Mouse (Mus musculus): ENCODE measurements around the gene Lhx1. TPM values are rescaled to one million over a fixed set of nuclear protein-coding genes. Genes with fewer than 3 reads are reported as not detected.

Gene Lhx1
- polyA plus RNA-seq, 1 experiment: not detected

GRCm38 (mm10) chr11:84481661-84482060, 43.7 kb downstream of the Lhx1 start:
- Histone ChIP-seq H3K79me2 (ENCODE audit: control insufficient read depth, insufficient read depth) (peaks cover 19% of the 10 kb centered on the region), H3K4me2 (ENCODE audit: low read depth) (no peak overlapping the region), H3K27me3 (ENCODE audit: control insufficient read depth, insufficient read depth, insufficient read length) (no peaks in the 10 kb centered on the region), H3ac (ENCODE audit: control insufficient read depth, insufficient read length) (no peak overlapping the region), H3K4me3 (no peak overlapping the region), H3K36me3 (ENCODE audit: control insufficient read depth, insufficient read depth) (no peaks in the 10 kb centered on the region)
- TF ChIP-seq CEBPB (IDR thresholded peaks at IDR 0.05; ENCODE audit: insufficient read depth, poor library complexity, severe bottlenecking): no peak
- no peak for TF ChIP-seq MYOG (IDR thresholded peaks at IDR 0.05; ENCODE audit: control insufficient read depth in 1 of 3, insufficient read depth in 1 of 3, insufficient read length in 2 of 3, low read depth in 2 of 3)
- no peak for TF ChIP-seq E2F4 (IDR thresholded peaks at IDR 0.05; ENCODE audit: insufficient read depth)
- TF ChIP-seq REST (IDR thresholded peaks at IDR 0.05; ENCODE audit: insufficient read depth, insufficient read length): no peak
- TF ChIP-seq SRF (IDR thresholded peaks at IDR 0.05; ENCODE audit: control insufficient read depth, insufficient read length, low read depth): no peak

DNA sequence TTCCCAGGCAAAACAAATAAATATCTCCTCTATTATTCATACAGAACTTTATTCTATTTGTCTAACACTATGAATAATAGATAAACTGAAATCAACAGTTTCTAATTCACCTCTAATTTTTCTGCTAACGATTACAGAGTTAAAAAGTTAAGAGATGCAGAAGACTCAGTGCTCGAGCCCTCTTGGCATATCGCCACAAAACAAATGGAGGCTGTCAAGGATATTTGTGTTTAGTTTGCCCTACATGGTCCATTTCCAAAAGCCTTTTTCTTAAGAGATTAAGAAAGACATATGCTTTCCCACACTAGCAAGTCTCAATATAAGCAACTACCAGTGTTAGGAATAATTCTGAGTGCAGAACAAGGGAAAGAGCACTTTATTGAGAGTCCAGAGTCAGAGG, 44.9 kb downstream of the Lhx1 start:
- Histone ChIP-seq H3K27me3 (ENCODE audit: control insufficient read depth, insufficient read depth, insufficient read length) (no peaks in the 10 kb centered on the region), H3K4me2 (ENCODE audit: low read depth) (no peak overlapping the region), H3ac (ENCODE audit: control insufficient read depth, insufficient read length) (no peak overlapping the region), H3K4me3 (no peak overlapping the region), H3K36me3 (ENCODE audit: control insufficient read depth, insufficient read depth) (no peaks in the 10 kb centered on the region), H3K79me2 (ENCODE audit: control insufficient read depth, insufficient read depth) (peaks cover 26% of the 10 kb centered on the region)
- TF ChIP-seq E2F4 (IDR thresholded peaks at IDR 0.05; ENCODE audit: insufficient read depth): no peak
- no peak for TF ChIP-seq TCF3 (IDR thresholded peaks at IDR 0.05; ENCODE audit: insufficient read length, low read depth)
- TF ChIP-seq SRF (IDR thresholded peaks at IDR 0.05; ENCODE audit: control insufficient read depth, insufficient read length, low read depth): no peak
- no peak for TF ChIP-seq MAX (IDR thresholded peaks at IDR 0.05; ENCODE audit: low read depth)
- no peak for TF ChIP-seq MYOD1 (IDR thresholded peaks at IDR 0.05; ENCODE audit: control insufficient read depth in 1 of 3, insufficient read length in 2 of 3, low read depth in 2 of 3)
- TF ChIP-seq CEBPB (IDR thresholded peaks at IDR 0.05; ENCODE audit: insufficient read depth, poor library complexity, severe bottlenecking): no peak
- TF ChIP-seq TCF12 (IDR thresholded peaks at IDR 0.05; ENCODE audit: insufficient read depth, poor library complexity, severe bottlenecking): no peak
- TF ChIP-seq REST (IDR thresholded peaks at IDR 0.05; ENCODE audit: insufficient read depth, insufficient read length): no peak
- TF ChIP-seq USF1 (IDR thresholded peaks at IDR 0.05; ENCODE audit: low read depth): no peak
- no peak for TF ChIP-seq MYOG (IDR thresholded peaks at IDR 0.05; ENCODE audit: control insufficient read depth in 1 of 3, insufficient read depth in 1 of 3, insufficient read length in 2 of 3, low read depth in 2 of 3)
- TF ChIP-seq POLR2A (IDR thresholded peaks at IDR 0.05; ENCODE audit: insufficient read length, low read depth): no peak
- TF ChIP-seq POLR2AphosphoS2 (IDR thresholded peaks at IDR 0.05; ENCODE audit: insufficient read length, low read depth): no peak

DNA sequence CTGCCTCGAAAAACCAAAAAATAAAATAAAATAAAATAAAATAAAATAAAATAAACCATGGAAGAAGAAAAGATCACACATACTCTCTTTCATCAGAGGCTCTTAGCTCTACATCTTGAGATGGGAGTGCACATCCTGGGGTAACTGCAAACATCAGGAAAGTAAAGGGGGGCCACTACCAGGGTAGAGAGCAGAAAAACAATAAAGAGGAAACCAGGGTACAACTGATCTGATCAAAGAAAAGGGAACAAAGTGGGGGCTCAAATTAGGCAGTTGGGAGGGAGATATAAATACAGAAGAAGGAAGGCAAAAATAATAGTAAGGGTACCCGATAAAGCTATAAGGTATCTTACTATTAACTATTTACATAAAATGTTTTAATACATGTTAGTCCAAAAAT, 48.7 kb downstream of the Lhx1 start:
- Histone ChIP-seq H3K36me3 (ENCODE audit: control insufficient read depth, insufficient read depth) (peaks cover 9% of the 10 kb centered on the region), H3K79me2 (ENCODE audit: control insufficient read depth, insufficient read depth) (peaks cover 19% of the 10 kb centered on the region), H3K4me2 (ENCODE audit: low read depth) (no peak overlapping the region), H3K27me3 (ENCODE audit: control insufficient read depth, insufficient read depth, insufficient read length) (no peaks in the 10 kb centered on the region), H3ac (ENCODE audit: control insufficient read depth, insufficient read length) (no peak overlapping the region), H3K4me3 (no peak overlapping the region)
- TF ChIP-seq POLR2A (IDR thresholded peaks at IDR 0.05; ENCODE audit: insufficient read length, low read depth) (no peak), MYOG (IDR thresholded peaks at IDR 0.05; ENCODE audit: control insufficient read depth in 1 of 3, insufficient read depth in 1 of 3, insufficient read length in 2 of 3, low read depth in 2 of 3) (no peak), TCF12 (IDR thresholded peaks at IDR 0.05; ENCODE audit: insufficient read depth, poor library complexity, severe bottlenecking) (no peak), CEBPB (IDR thresholded peaks at IDR 0.05; ENCODE audit: insufficient read depth, poor library complexity, severe bottlenecking) (no peak)

DNA sequence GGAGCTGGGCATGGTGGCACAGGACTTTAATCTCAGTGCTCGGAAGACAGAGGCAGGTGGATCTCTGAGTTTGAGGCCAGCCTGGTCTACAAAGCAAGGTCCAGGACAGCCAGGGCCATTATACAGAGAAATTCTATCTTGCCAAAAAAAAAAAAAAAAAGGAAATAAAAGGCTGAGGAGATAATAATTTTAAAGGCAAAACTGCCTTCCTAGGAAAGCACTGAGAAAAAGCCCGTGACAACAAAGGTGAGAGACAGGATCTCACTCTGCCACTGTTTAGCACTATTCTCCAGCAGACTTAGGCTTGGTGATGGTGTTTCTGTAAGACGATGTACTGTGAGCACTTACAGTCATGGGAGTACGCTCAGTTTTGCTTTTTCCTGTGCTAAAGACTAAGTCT, 49.3 kb downstream of the Lhx1 start:
- peaks cover 12% of the 10 kb centered on the region for H3K36me3 ChIP-seq (ENCODE audit: control insufficient read depth, insufficient read depth)
- H3K79me2 ChIP-seq (ENCODE audit: control insufficient read depth, insufficient read depth): peaks cover 19% of the 10 kb centered on the region
- no peak overlapping the region for H3K4me2 ChIP-seq (ENCODE audit: low read depth)
- TF ChIP-seq CEBPB (IDR thresholded peaks at IDR 0.05; ENCODE audit: insufficient read depth, poor library complexity, severe bottlenecking) (no peak), POLR2A (IDR thresholded peaks at IDR 0.05; ENCODE audit: insufficient read length, low read depth) (no peak), TCF3 (IDR thresholded peaks at IDR 0.05; ENCODE audit: insufficient read length, low read depth) (no peak), MAX (IDR thresholded peaks at IDR 0.05; ENCODE audit: low read depth) (no peak), REST (IDR thresholded peaks at IDR 0.05; ENCODE audit: insufficient read depth, insufficient read length) (no peak)
- no peak overlapping the region for H3K4me3 ChIP-seq
- no peak overlapping the region for H3ac ChIP-seq (ENCODE audit: control insufficient read depth, insufficient read length)
- H3K27me3 ChIP-seq (ENCODE audit: control insufficient read depth, insufficient read depth, insufficient read length): no peaks in the 10 kb centered on the region

- no peaks in the 10 kb centered on the region for H3K27me3 ChIP-seq (ENCODE audit: control insufficient read depth, insufficient read depth, insufficient read length)
- H3K79me2 ChIP-seq (ENCODE audit: control insufficient read depth, insufficient read depth): peaks cover 19% of the 10 kb centered on the region
- no peak overlapping the region for H3ac ChIP-seq (ENCODE audit: control insufficient read depth, insufficient read length)
- TF ChIP-seq TCF3 (IDR thresholded peaks at IDR 0.05; ENCODE audit: insufficient read length, low read depth) (no peak), REST (IDR thresholded peaks at IDR 0.05; ENCODE audit: insufficient read depth, insufficient read length) (no peak), SRF (IDR thresholded peaks at IDR 0.05; ENCODE audit: control insufficient read depth, insufficient read length, low read depth) (no peak), MYOD1 (IDR thresholded peaks at IDR 0.05; ENCODE audit: control insufficient read depth in 1 of 3, insufficient read length in 2 of 3, low read depth in 2 of 3) (no peak)
- no peak overlapping the region for H3K4me3 ChIP-seq
- H3K4me2 ChIP-seq (ENCODE audit: low read depth): no peak overlapping the region
- H3K36me3 ChIP-seq (ENCODE audit: control insufficient read depth, insufficient read depth): peaks cover 19% of the 10 kb centered on the region
Measured at GRCm38 (mm10) chr11:84473093-84473667, 52.2 kb downstream of the Lhx1 start.

Other genes with a start within 250 kb of the Lhx1 start
- 34.6 TPM for gene Aatf, start 12.0 kb downstream of the Lhx1 start, polyA plus RNA-seq (2012; fragmentation: generic; extraction: Trizol)

Measured in myocyte (in vitro differentiated cells).